Mouse (Mus musculus) C2C12 (cell line): ENCODE measurements around the gene Rassf1. TPM values are rescaled to one million over a fixed set of nuclear protein-coding genes. Genes with fewer than 3 reads are reported as not detected.
A peak's percentile ranks its signal among the peaks of the same experiment; 100 is the strongest.

ENCODE experiments used
- H3K27me3 ChIP-seq: one replicate; pipeline ENCODE4 v1.6.1; 2011; ENCODE audit not compliant: control insufficient read depth, insufficient read depth, insufficient read length
- H3K36me3 ChIP-seq: one replicate; pipeline ENCODE4 v1.6.1; 2011; ENCODE audit not compliant: control insufficient read depth, insufficient read depth
- H3K4me3 ChIP-seq: one replicate; pipeline ENCODE4 v1.5.1; 2011; ENCODE audit warnings: mild to moderate bottlenecking, control low read depth; ENCODE audit not compliant: poor library complexity, insufficient read depth, severe bottlenecking
- H3K79me2 ChIP-seq: one replicate; pipeline ENCODE4 v1.6.1; 2011; ENCODE audit not compliant: control insufficient read depth, insufficient read depth
- H3K79me3 ChIP-seq: one replicate; pipeline ENCODE4 v1.6.1; 2011; ENCODE audit warnings: low read depth, control low read depth
- H3ac ChIP-seq: one replicate; pipeline ENCODE3; 2011; ENCODE audit warnings: low read depth; ENCODE audit not compliant: control insufficient read depth, insufficient read length
- CEBPB ChIP-seq: IDR thresholded peaks from one replicate; pipeline ENCODE4 v1.6.1; 2011; ENCODE audit warnings: low read depth, mild to moderate bottlenecking, control low read depth, moderate library complexity
- CTCF ChIP-seq: IDR thresholded peaks from one replicate; pipeline ENCODE4 v1.5.1; 2011; ENCODE audit not compliant: control insufficient read depth, insufficient read depth, insufficient read length
- FOSL1 ChIP-seq: IDR thresholded peaks from one replicate; pipeline ENCODE4 v1.8.0; 2011; ENCODE audit warnings: mild to moderate bottlenecking, low read length; ENCODE audit not compliant: poor library complexity, insufficient read depth, severe bottlenecking
- MAX ChIP-seq: IDR thresholded peaks from one replicate; pipeline ENCODE4 v1.6.1; 2011; ENCODE audit warnings: mild to moderate bottlenecking, control low read depth
- MYOD1 ChIP-seq: IDR thresholded peaks from one replicate; pipeline ENCODE4 v1.6.1; 2011; ENCODE audit warnings: low read depth; ENCODE audit not compliant: control insufficient read depth, insufficient read length
- MYOG ChIP-seq: IDR thresholded peaks from one replicate; pipeline ENCODE4 v1.6.1; 2011; ENCODE audit not compliant: control insufficient read depth, insufficient read length; ENCODE audit errors: extremely low read depth
- USF1 ChIP-seq: IDR thresholded peaks from one replicate; pipeline ENCODE4 v1.6.1; 2011; ENCODE audit warnings: low read depth, mild to moderate bottlenecking, control low read depth, moderate library complexity
- polyA plus RNA-seq: library from polyadenylated mRNA; unstranded; fragments of >200 nt; fragmentation: generic; extraction: Trizol; gene quantifications from one replicate; pipeline ENCODE4 v1.2.1, GENCODE M21; 2012; ENCODE audit warnings: missing spikeins

Gene Rassf1
- polyA plus RNA-seq, 1 experiment: 89.7 TPM

- no peaks in the 10 kb centered on the region for H3K36me3 ChIP-seq
- no peak overlapping the region for H3ac ChIP-seq
- TF ChIP-seq FOSL1 (no peak), CEBPB (no peak), MYOD1 (no peak), CTCF (peak; percentile 36)
- no peak overlapping the region for H3K4me3 ChIP-seq
- H3K79me3 ChIP-seq: no peaks in the 10 kb centered on the region
- no peaks in the 10 kb centered on the region for H3K79me2 ChIP-seq
- H3K27me3 ChIP-seq: no peaks in the 10 kb centered on the region
Observed at GRCm38 (mm10) chr9:107545602-107546001, 5.8 kb upstream of the Rassf1 start.

- Histone ChIP-seq H3K4me3 (no peak within 1 kb of the TSS), H3K79me2 (peaks cover 5% of the 10 kb centered on the region), H3K27me3 (no peaks in the 10 kb centered on the region), H3ac (no peak within 1 kb of the TSS), H3K36me3 (no peaks in the 10 kb centered on the region), H3K79me3 (no peaks in the 10 kb centered on the region)
- TF ChIP-seq MAX: no peak
- TF ChIP-seq USF1: no peak
- TF ChIP-seq MYOG: no peak
- no peak for TF ChIP-seq MYOD1
- no peak for TF ChIP-seq CTCF
- TF ChIP-seq FOSL1: no peak
- TF ChIP-seq CEBPB: no peak
Observed at GRCm38 (mm10) chr9:107547026-107547425, 4.3 kb upstream of the Rassf1 start, which contains the start of gene Zmynd10. Gene Zmynd10, plus strand, starts transcription at chr9:107547298.

- Histone ChIP-seq H3K36me3 (no peaks in the 10 kb centered on the region), H3K79me3 (peaks cover 6% of the 10 kb centered on the region), H3K79me2 (peaks cover 15% of the 10 kb centered on the region), H3ac (no peak overlapping the region), H3K4me3 (no peak overlapping the region), H3K27me3 (no peaks in the 10 kb centered on the region)
- TF ChIP-seq FOSL1: no peak
- no peak for TF ChIP-seq MAX
- TF ChIP-seq CTCF: no peak
- TF ChIP-seq USF1: no peak
- TF ChIP-seq MYOG: no peak
- no peak for TF ChIP-seq CEBPB
- TF ChIP-seq MYOD1: no peak
Observed at GRCm38 (mm10) chr9:107547957-107548356, 3.4 kb upstream of the Rassf1 start.

DNA sequence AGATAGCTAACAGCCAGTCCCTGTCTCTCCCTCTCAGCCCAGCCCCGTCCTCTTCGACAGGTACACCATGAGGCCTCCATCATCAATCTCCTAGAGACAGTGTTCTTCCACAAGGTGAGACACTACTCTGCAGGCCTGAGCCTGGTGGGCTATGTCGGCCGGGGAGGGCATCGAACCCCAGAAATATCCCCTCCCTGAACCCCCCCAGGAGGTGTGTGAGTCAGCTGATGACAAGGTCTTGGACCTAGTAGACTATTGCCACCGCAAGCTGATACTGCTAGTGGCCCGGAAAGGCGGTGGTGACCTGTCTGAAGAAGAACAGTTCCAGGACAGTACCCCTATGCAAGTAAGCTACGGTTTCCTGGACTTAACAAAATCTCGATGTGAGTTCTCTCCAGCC, 2.5 kb upstream of the Rassf1 start:
- Histone ChIP-seq H3K79me2 (peaks cover 23% of the 10 kb centered on the region), H3K36me3 (no peaks in the 10 kb centered on the region), H3K79me3 (peaks cover 11% of the 10 kb centered on the region), H3ac (no peak overlapping the region), H3K27me3 (no peaks in the 10 kb centered on the region), H3K4me3 (no peak overlapping the region)
- no peak for TF ChIP-seq MYOG
- TF ChIP-seq FOSL1: no peak
- no peak for TF ChIP-seq MAX
- no peak for TF ChIP-seq CTCF
- no peak for TF ChIP-seq CEBPB
- TF ChIP-seq USF1: no peak
- TF ChIP-seq MYOD1: no peak

- peaks cover 11% of the 10 kb centered on the region for H3K79me3 ChIP-seq
- no peaks in the 10 kb centered on the region for H3K27me3 ChIP-seq
- no peak overlapping the region for H3K4me3 ChIP-seq
- H3K79me2 ChIP-seq: peaks cover 26% of the 10 kb centered on the region
- H3K36me3 ChIP-seq: no peaks in the 10 kb centered on the region
- no peak overlapping the region for H3ac ChIP-seq
- TF ChIP-seq CEBPB (no peak), USF1 (no peak)
Observed at GRCm38 (mm10) chr9:107549297-107550074, 1.9 kb upstream of the Rassf1 start.

- Histone ChIP-seq H3ac (no peak overlapping the region), H3K79me2 (peaks cover 36% of the 10 kb centered on the region), H3K36me3 (no peaks in the 10 kb centered on the region), H3K79me3 (peaks cover 14% of the 10 kb centered on the region), H3K27me3 (no peaks in the 10 kb centered on the region), H3K4me3 (peak overlapping the region; percentile 45)
- TF ChIP-seq MYOD1 (no peak), USF1 (no peak), CEBPB (no peak), CTCF (no peak), FOSL1 (no peak), MAX (no peak), MYOG (no peak)
Observed at GRCm38 (mm10) chr9:107550491-107551116, 751 bp upstream of the Rassf1 start.
